Mouse (Mus musculus): ENCODE measurements around the gene Arl6ip4.

GRCm38 (mm10) chr5:124111077-124111741 lies 4.7 kb upstream of the Arl6ip4 start:
- TF ChIP-seq CTCF (conservative IDR thresholded peaks at IDR 0.05; ENCODE audit: low read length): peak; percentile 79
- no peak for TF ChIP-seq NANOG (IDR thresholded peaks at IDR 0.05; ENCODE audit: borderline replicate concordance, low read length)
